Mouse (Mus musculus) kidney, embryonic 14.5 days (tissue): Measurements from ENCODE around the gene Nme7. TPM values are rescaled to one million over a fixed set of nuclear protein-coding genes. Genes with fewer than 3 reads are reported as not detected.

Experiments used
- ATAC-seq: fragments of 200-750 bp; cut with Nextera tagmentation; 2 replicates; pipeline ENCODE4 v1.8.0; 2017; ENCODE audit warnings: moderate number of reproducible peaks, mild to moderate bottlenecking, moderate TSS enrichment, moderate library complexity; ENCODE audit not compliant: low FRiP score, low TSS enrichment
- H3K27ac ChIP-seq: fragments of 300-500 bp; sonication (generic); 2 replicates; pipeline ENCODE4 v1.5.1; 2014; ENCODE audit warnings: low read depth, mild to moderate bottlenecking, low read length, moderate library complexity, mixed read lengths
- H3K27me3 ChIP-seq: fragments of 300-500 bp; sonication (generic); 2 replicates; pipeline ENCODE4 v1.6.1; 2014; ENCODE audit warnings: mild to moderate bottlenecking, low read length; ENCODE audit not compliant: control insufficient read depth, insufficient read depth
- H3K36me3 ChIP-seq: fragments of 300-500 bp; sonication (generic); 2 replicates; pipeline ENCODE4 v1.6.1; 2014; ENCODE audit warnings: low read length, mixed read lengths; ENCODE audit not compliant: control insufficient read depth, insufficient read depth
- H3K4me1 ChIP-seq: fragments of 300-500 bp; sonication (generic); 2 replicates; pipeline ENCODE4 v1.6.1; 2014; ENCODE audit warnings: low read length, mixed read lengths; ENCODE audit not compliant: control insufficient read depth, insufficient read depth
- H3K4me2 ChIP-seq: fragments of 300-500 bp; sonication (generic); replicated peaks from 2 replicates; pipeline ENCODE4 v1.6.1; 2014; ENCODE audit warnings: low read depth, mild to moderate bottlenecking, low read length
- H3K4me3 ChIP-seq: fragments of 300-500 bp; sonication (generic); 2 replicates; pipeline ENCODE4 v1.5.1; 2014; ENCODE audit warnings: mild to moderate bottlenecking, low read length
- H3K9ac ChIP-seq: fragments of 300-500 bp; sonication (generic); 2 replicates; pipeline ENCODE4 v1.6.1; 2014; ENCODE audit warnings: low read depth, mild to moderate bottlenecking, low read length, moderate library complexity
- H3K9me3 ChIP-seq: fragments of 300-500 bp; sonication (generic); 2 replicates; pipeline ENCODE4 v1.6.1; 2016; ENCODE audit warnings: low read length; ENCODE audit not compliant: control insufficient read depth
- WGBS: fragments of 180-500 bp; shearing (Covaris S2); extraction: QIAGEN DNeasy Blood & Tissue Kit; methylation state at CpG from one replicate; pipeline ENCODE4 v1.1.7; 2014; 5-methylcytosine and 5-hydroxymethylcytosine counted together
- polyA plus RNA-seq: library from polyadenylated mRNA; unstranded; fragments of >200 nt; fragmentation: Nextera tagmentation; extraction: Ambion mirVana; gene quantifications from 2 replicates; pipeline ENCODE4 v1.2.1, GENCODE M21; 2014

Nme7 gene
- polyA plus RNA-seq, 1 experiment from 2014 or later, result 47.9 TPM

GRCm38 (mm10) chr1:164384354-164384753 is 80.4 kb downstream of the Nme7 start:
- Histone ChIP-seq H3K4me1 (no peaks in the 10 kb centered on the region), H3K27me3 (no peaks in the 10 kb centered on the region), H3K4me2 (no peak overlapping the region), H3K27ac (no peak overlapping the region), H3K9ac (no peak overlapping the region), H3K4me3 (no peak overlapping the region), H3K36me3 (no peaks in the 10 kb centered on the region; the same call in 1 of the 2 replicates), H3K9me3 (no peaks in the 10 kb centered on the region)
- ATAC-seq, result no peak
- WGBS, result 93% methylated on average over 10 of the region's 10 CpGs

DNA sequence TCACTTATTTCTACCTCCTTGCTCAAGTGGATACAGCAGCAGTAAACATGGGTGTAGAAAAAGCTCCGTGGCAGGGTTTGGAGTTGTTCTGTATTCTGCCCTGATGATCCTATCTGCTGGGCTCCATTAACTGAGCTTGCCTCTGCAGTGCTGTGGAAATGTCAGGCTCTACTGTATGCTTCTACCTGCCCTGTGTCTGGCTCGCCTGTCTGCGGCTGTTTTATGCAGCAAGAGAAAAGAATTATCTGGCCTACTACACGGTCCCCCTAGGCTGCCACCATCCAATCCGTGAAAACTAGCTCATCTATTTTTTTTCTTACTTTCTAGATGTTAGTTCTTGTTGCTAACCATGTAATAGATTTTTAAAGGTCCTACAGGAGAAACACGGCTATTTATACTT is 81.1 kb downstream of the Nme7 start:
- H3K9me3 ChIP-seq, result no peaks in the 10 kb centered on the region
- ATAC-seq, result no peak
- no peaks in the 10 kb centered on the region; the same call in 1 of the 2 replicates for H3K36me3 ChIP-seq
- H3K27ac ChIP-seq, result no peak overlapping the region
- 92% methylated on average over 6 of the region's 6 CpGs for WGBS
- H3K4me3 ChIP-seq, result no peak overlapping the region
- no peaks in the 10 kb centered on the region for H3K27me3 ChIP-seq
- no peak overlapping the region for H3K4me2 ChIP-seq
- no peaks in the 10 kb centered on the region for H3K4me1 ChIP-seq
- H3K9ac ChIP-seq, result no peak overlapping the region

GRCm38 (mm10) chr1:164389743-164390142 is 85.8 kb downstream of the Nme7 start:
- H3K4me1 ChIP-seq, result no peaks in the 10 kb centered on the region
- no peak overlapping the region for H3K9ac ChIP-seq
- 90% methylated on average over 4 of the region's 4 CpGs for WGBS
- no peak overlapping the region for H3K4me2 ChIP-seq
- no peaks in the 10 kb centered on the region for H3K27me3 ChIP-seq
- no peaks in the 10 kb centered on the region for H3K36me3 ChIP-seq
- no peak overlapping the region for H3K27ac ChIP-seq
- no peak for ATAC-seq
- H3K4me3 ChIP-seq, result no peak overlapping the region
- H3K9me3 ChIP-seq, result no peaks in the 10 kb centered on the region

- Histone ChIP-seq H3K9me3 (no peaks in the 10 kb centered on the region), H3K27ac (no peak overlapping the region), H3K27me3 (no peaks in the 10 kb centered on the region), H3K9ac (no peak overlapping the region), H3K4me3 (no peak overlapping the region), H3K36me3 (no peaks in the 10 kb centered on the region), H3K4me2 (no peak overlapping the region), H3K4me1 (no peaks in the 10 kb centered on the region)
- ATAC-seq, result no peak
- WGBS, result 36% methylated on average over 3 of the region's 3 CpGs
Observed at GRCm38 (mm10) chr1:164392176-164392575, 88.3 kb downstream of the Nme7 start.

- no peaks in the 10 kb centered on the region for H3K9me3 ChIP-seq
- H3K9ac ChIP-seq, result no peak overlapping the region
- H3K4me3 ChIP-seq, result no peak overlapping the region
- H3K36me3 ChIP-seq, result no peaks in the 10 kb centered on the region
- no peak overlapping the region for H3K27ac ChIP-seq
- WGBS, result 89% methylated on average over 6 of the region's 6 CpGs
- no peak overlapping the region for H3K4me2 ChIP-seq
- no peaks in the 10 kb centered on the region for H3K4me1 ChIP-seq
- no peaks in the 10 kb centered on the region for H3K27me3 ChIP-seq
- no peak for ATAC-seq
Observed at GRCm38 (mm10) chr1:164395131-164395780, 91.3 kb downstream of the Nme7 start.

DNA sequence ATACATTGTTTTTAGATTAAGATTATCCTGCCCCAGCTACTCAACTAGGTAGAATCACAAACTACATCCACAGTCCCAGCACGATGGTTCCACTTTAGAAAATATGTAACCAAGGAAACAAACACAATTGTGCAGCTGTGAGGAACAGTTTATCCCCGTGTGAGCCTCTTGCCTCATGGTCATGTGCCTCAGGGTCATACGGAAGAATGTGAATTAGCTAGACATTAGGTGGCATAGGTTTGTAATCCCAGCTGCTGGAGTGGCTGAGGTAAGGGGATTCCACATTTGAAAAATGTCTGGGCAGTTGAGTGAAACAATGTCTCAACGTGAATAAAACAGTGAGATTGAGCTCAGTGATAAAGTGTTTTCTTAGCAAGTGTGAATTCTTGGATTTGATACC is 93.8 kb downstream of the Nme7 start:
- H3K36me3 ChIP-seq, result no peaks in the 10 kb centered on the region
- H3K9ac ChIP-seq, result no peak overlapping the region
- H3K4me1 ChIP-seq, result no peaks in the 10 kb centered on the region
- no peak overlapping the region for H3K4me2 ChIP-seq
- ATAC-seq, result no peak
- WGBS, result 58% methylated on average over 4 of the region's 4 CpGs
- peaks cover 5% of the 10 kb centered on the region for H3K9me3 ChIP-seq
- H3K27me3 ChIP-seq, result no peaks in the 10 kb centered on the region
- H3K4me3 ChIP-seq, result no peak overlapping the region
- H3K27ac ChIP-seq, result no peak overlapping the region

- H3K27ac ChIP-seq, result no peak overlapping the region
- no peak overlapping the region for H3K4me2 ChIP-seq
- no peak overlapping the region for H3K4me3 ChIP-seq
- H3K9me3 ChIP-seq, result peaks cover 5% of the 10 kb centered on the region
- ATAC-seq, result no peak
- no peak overlapping the region for H3K9ac ChIP-seq
- peaks cover 11% of the 10 kb centered on the region; the same call in 1 of the 2 replicates for H3K36me3 ChIP-seq
- 81% methylated on average over 3 of the region's 3 CpGs for WGBS
- no peaks in the 10 kb centered on the region for H3K4me1 ChIP-seq
- H3K27me3 ChIP-seq, result no peaks in the 10 kb centered on the region
Observed at GRCm38 (mm10) chr1:164399578-164399977, 95.7 kb downstream of the Nme7 start.

GRCm38 (mm10) chr1:164405385-164405802 is 101.5 kb downstream of the Nme7 start:
- H3K27ac ChIP-seq, result no peak overlapping the region
- WGBS, result 30% methylated on average over 5 of the region's 5 CpGs

DNA sequence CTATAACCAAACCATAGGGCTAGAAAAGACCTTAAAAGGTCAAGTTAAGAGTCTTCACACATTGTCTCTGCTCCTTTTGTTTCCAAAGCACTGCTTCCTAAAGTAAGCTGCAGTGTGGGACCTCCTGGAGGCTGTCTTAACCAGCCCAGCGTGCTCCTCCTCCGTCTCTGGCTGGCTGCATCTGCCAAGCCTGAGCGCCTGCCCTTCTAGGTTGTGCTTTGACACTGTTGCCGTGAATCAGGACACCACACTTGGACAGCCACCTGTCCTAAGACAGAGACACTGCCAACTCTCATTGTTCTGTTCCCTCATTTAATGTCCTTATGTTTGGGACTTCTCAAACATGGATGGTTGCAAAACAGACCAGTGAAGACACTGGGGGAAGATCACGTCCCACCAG is 102.6 kb downstream of the Nme7 start:
- Histone ChIP-seq H3K36me3 (peaks cover 11% of the 10 kb centered on the region; the same call in 1 of the 2 replicates), H3K9me3 (peaks cover 5% of the 10 kb centered on the region), H3K4me3 (no peak overlapping the region), H3K27ac (no peak overlapping the region), H3K9ac (no peak overlapping the region), H3K27me3 (no peaks in the 10 kb centered on the region), H3K4me1 (no peaks in the 10 kb centered on the region), H3K4me2 (no peak overlapping the region)
- 40% methylated on average over 5 of the region's 5 CpGs for WGBS
- ATAC-seq, result peak; percentile 48; the same call in 1 of the 2 replicates

More at GRCm38 (mm10) chr1:164405385-164405802, 101.5 kb downstream of the Nme7 start:
- Histone ChIP-seq H3K9me3 (peaks cover 5% of the 10 kb centered on the region), H3K4me2 (no peak overlapping the region), H3K27me3 (no peaks in the 10 kb centered on the region), H3K4me1 (no peaks in the 10 kb centered on the region), H3K4me3 (no peak overlapping the region), H3K36me3 (peaks cover 11% of the 10 kb centered on the region; the same call in 1 of the 2 replicates), H3K9ac (no peak overlapping the region)
- no peak for ATAC-seq
